Mouse (Mus musculus): ENCODE results near the gene Mpzl1. TPM values are rescaled to one million over a fixed set of nuclear protein-coding genes. Genes with fewer than 3 reads are reported as not detected.

Gene Mpzl1
- polyA plus RNA-seq, 1 experiment, result 42.0 TPM

GRCm38 (mm10) chr1:165616652-165617051 is 17.7 kb downstream of the Mpzl1 start:
- 20% methylated on average over 7 of the region's 7 CpGs for WGBS
- H3K4me1 ChIP-seq (ENCODE audit: control insufficient read depth, insufficient read depth, low read length), result peaks cover 22% of the 10 kb centered on the region
- H3K27me3 ChIP-seq (replicated peaks; ENCODE audit: control insufficient read depth, insufficient read depth, low read length), result no peaks in the 10 kb centered on the region
- peak overlapping the region; percentile 95 for H3K27ac ChIP-seq (ENCODE audit: insufficient read depth, low read depth, low read length)
- TF ChIP-seq CTCF (conservative IDR thresholded peaks at IDR 0.05; ENCODE audit: insufficient read depth, insufficient read length, low read depth, low read length) (no peak), POLR2A (IDR thresholded peaks at IDR 0.05; ENCODE audit: low read depth, low read length) (no peak)
- H3K4me3 ChIP-seq (ENCODE audit: insufficient read depth, low read depth, low read length), result no peak overlapping the region
- peak; percentile 77 for DNase-seq
- H3K36me3 ChIP-seq (ENCODE audit: control insufficient read depth, insufficient read depth, low read length), result no peaks in the 10 kb centered on the region

GRCm38 (mm10) chr1:165614793-165615192 is 19.5 kb downstream of the Mpzl1 start:
- no peak for DNase-seq
- H3K4me1 ChIP-seq (ENCODE audit: control insufficient read depth, insufficient read depth, low read length), result peaks cover 22% of the 10 kb centered on the region

GRCm38 (mm10) chr1:165613926-165614325 is 20.4 kb downstream of the Mpzl1 start:
- Histone ChIP-seq H3K36me3 (ENCODE audit: control insufficient read depth, insufficient read depth, low read length) (no peaks in the 10 kb centered on the region), H3K27me3 (replicated peaks; ENCODE audit: control insufficient read depth, insufficient read depth, low read length) (no peaks in the 10 kb centered on the region), H3K4me1 (ENCODE audit: control insufficient read depth, insufficient read depth, low read length) (peaks cover 24% of the 10 kb centered on the region), H3K4me3 (ENCODE audit: insufficient read depth, low read depth, low read length) (no peak overlapping the region), H3K27ac (ENCODE audit: insufficient read depth, low read depth, low read length) (no peak overlapping the region)
- no peak for DNase-seq
- 74% methylated on average over 4 of the region's 4 CpGs for WGBS
- TF ChIP-seq CTCF (conservative IDR thresholded peaks at IDR 0.05; ENCODE audit: insufficient read depth, insufficient read length, low read depth, low read length) (no peak), POLR2A (IDR thresholded peaks at IDR 0.05; ENCODE audit: low read depth, low read length) (no peak)

More at GRCm38 (mm10) chr1:165614793-165615192, 19.5 kb downstream of the Mpzl1 start:
- Histone ChIP-seq H3K27ac (ENCODE audit: insufficient read depth, low read depth, low read length) (no peak overlapping the region), H3K36me3 (ENCODE audit: control insufficient read depth, insufficient read depth, low read length) (no peaks in the 10 kb centered on the region), H3K4me3 (ENCODE audit: insufficient read depth, low read depth, low read length) (no peak overlapping the region), H3K27me3 (replicated peaks; ENCODE audit: control insufficient read depth, insufficient read depth, low read length) (no peaks in the 10 kb centered on the region)
- TF ChIP-seq CTCF (conservative IDR thresholded peaks at IDR 0.05; ENCODE audit: insufficient read depth, insufficient read length, low read depth, low read length) (no peak), POLR2A (IDR thresholded peaks at IDR 0.05; ENCODE audit: low read depth, low read length) (no peak)
- 95% methylated on average over 3 of the region's 3 CpGs for WGBS

GRCm38 (mm10) chr1:165612714-165613113 is 21.6 kb downstream of the Mpzl1 start:
- 60% methylated on average over 5 of the region's 5 CpGs for WGBS
- Histone ChIP-seq H3K36me3 (ENCODE audit: control insufficient read depth, insufficient read depth, low read length) (no peaks in the 10 kb centered on the region), H3K4me1 (ENCODE audit: control insufficient read depth, insufficient read depth, low read length) (peaks cover 16% of the 10 kb centered on the region), H3K27ac (ENCODE audit: insufficient read depth, low read depth, low read length) (no peak overlapping the region), H3K27me3 (replicated peaks; ENCODE audit: control insufficient read depth, insufficient read depth, low read length) (no peaks in the 10 kb centered on the region), H3K4me3 (ENCODE audit: insufficient read depth, low read depth, low read length) (no peak overlapping the region)
- no peak for DNase-seq
- TF ChIP-seq CTCF (conservative IDR thresholded peaks at IDR 0.05; ENCODE audit: insufficient read depth, insufficient read length, low read depth, low read length) (no peak), POLR2A (IDR thresholded peaks at IDR 0.05; ENCODE audit: low read depth, low read length) (no peak)

- no peak overlapping the region for H3K4me3 ChIP-seq (ENCODE audit: insufficient read depth, low read depth, low read length)
- H3K4me1 ChIP-seq (ENCODE audit: control insufficient read depth, insufficient read depth, low read length), result peaks cover 3% of the 10 kb centered on the region; the same call in 1 of the 2 replicates
- DNase-seq, result no peak
- H3K36me3 ChIP-seq (ENCODE audit: control insufficient read depth, insufficient read depth, low read length), result no peaks in the 10 kb centered on the region
- no peaks in the 10 kb centered on the region for H3K27me3 ChIP-seq (replicated peaks; ENCODE audit: control insufficient read depth, insufficient read depth, low read length)
- H3K27ac ChIP-seq (ENCODE audit: insufficient read depth, low read depth, low read length), result no peak overlapping the region
- TF ChIP-seq POLR2A (IDR thresholded peaks at IDR 0.05; ENCODE audit: low read depth, low read length), result no peak
- no peak for TF ChIP-seq CTCF (conservative IDR thresholded peaks at IDR 0.05; ENCODE audit: insufficient read depth, insufficient read length, low read depth, low read length)
- WGBS, result 73% methylated on average over 9 of the region's 9 CpGs
Observed at GRCm38 (mm10) chr1:165610321-165610999, 23.9 kb downstream of the Mpzl1 start.

- H3K36me3 ChIP-seq (ENCODE audit: control insufficient read depth, insufficient read depth, low read length), result no peaks in the 10 kb centered on the region
- H3K4me1 ChIP-seq (ENCODE audit: control insufficient read depth, insufficient read depth, low read length), result peaks cover 3% of the 10 kb centered on the region; the same call in 1 of the 2 replicates
- no peaks in the 10 kb centered on the region for H3K27me3 ChIP-seq (replicated peaks; ENCODE audit: control insufficient read depth, insufficient read depth, low read length)
- DNase-seq, result no peak
- H3K27ac ChIP-seq (ENCODE audit: insufficient read depth, low read depth, low read length), result no peak overlapping the region
- TF ChIP-seq CTCF (conservative IDR thresholded peaks at IDR 0.05; ENCODE audit: insufficient read depth, insufficient read length, low read depth, low read length), result no peak
- TF ChIP-seq POLR2A (IDR thresholded peaks at IDR 0.05; ENCODE audit: low read depth, low read length), result no peak
- WGBS, result 64% methylated on average over 7 of the region's 7 CpGs
- no peak overlapping the region for H3K4me3 ChIP-seq (ENCODE audit: insufficient read depth, low read depth, low read length)
Observed at GRCm38 (mm10) chr1:165609495-165610320, 24.6 kb downstream of the Mpzl1 start.

- DNase-seq, result no peak
- 70% methylated on average over 4 of the region's 4 CpGs for WGBS
- H3K4me1 ChIP-seq (ENCODE audit: control insufficient read depth, insufficient read depth, low read length), result peaks cover 3% of the 10 kb centered on the region; the same call in 1 of the 2 replicates
- H3K36me3 ChIP-seq (ENCODE audit: control insufficient read depth, insufficient read depth, low read length), result no peaks in the 10 kb centered on the region
- no peak overlapping the region for H3K27ac ChIP-seq (ENCODE audit: insufficient read depth, low read depth, low read length)
- H3K4me3 ChIP-seq (ENCODE audit: insufficient read depth, low read depth, low read length), result no peak overlapping the region
- no peaks in the 10 kb centered on the region for H3K27me3 ChIP-seq (replicated peaks; ENCODE audit: control insufficient read depth, insufficient read depth, low read length)
- TF ChIP-seq POLR2A (IDR thresholded peaks at IDR 0.05; ENCODE audit: low read depth, low read length) (no peak), CTCF (conservative IDR thresholded peaks at IDR 0.05; ENCODE audit: insufficient read depth, insufficient read length, low read depth, low read length) (no peak)
Observed at GRCm38 (mm10) chr1:165608904-165609303, 25.4 kb downstream of the Mpzl1 start.

Measured in kidney, adult 2 months (tissue).